Mouse (Mus musculus) bone marrow, adult 2 months (tissue): ENCODE measurements at regions not wholly inside any gene's neighbourhood (a gene's known extent, or its start where the extent isn't known, plus 50 kb on each side); places are given as distances from the start of the nearest gene placed in this dataset.

ENCODE experiments used
- CTCF ChIP-seq: fragments of 200-500 bp; IDR thresholded peaks from 2 replicates; pipeline ENCODE4 v1.5.1; 2011; ENCODE audit warnings: low read length, control low read depth; ENCODE audit not compliant: control insufficient read depth, insufficient read depth
- POLR2A ChIP-seq: fragments of 200-500 bp; IDR thresholded peaks from 2 replicates; pipeline ENCODE4 v1.6.1; 2011; ENCODE audit warnings: low read depth, mild to moderate bottlenecking, control low read depth, low read length, borderline replicate concordance; ENCODE audit not compliant: control insufficient read depth

DNA sequence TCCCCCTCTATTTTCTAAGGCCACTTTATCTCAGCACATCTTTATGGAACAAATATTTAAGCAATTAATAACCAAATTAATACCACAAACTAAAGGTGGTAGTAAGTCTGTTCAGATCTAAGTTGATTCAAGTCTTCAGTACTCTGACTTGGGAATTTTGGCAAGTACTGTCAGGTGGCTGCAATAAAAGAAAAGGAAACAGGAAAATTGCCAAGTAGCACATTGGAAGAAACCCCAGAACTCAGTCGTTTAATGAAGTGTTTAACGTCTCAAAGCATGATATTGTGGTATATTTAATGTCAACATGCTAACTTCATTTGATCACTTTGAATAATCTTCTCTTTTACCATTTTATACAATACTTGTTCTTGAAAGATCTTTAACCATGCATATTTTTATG, 142.2 kb downstream of the Gm11146 start:
- no peak for TF ChIP-seq CTCF
- no peak for TF ChIP-seq POLR2A
